Mouse (Mus musculus): ENCODE measurements around the gene Plcb3.

Plcb3 gene

DNA sequence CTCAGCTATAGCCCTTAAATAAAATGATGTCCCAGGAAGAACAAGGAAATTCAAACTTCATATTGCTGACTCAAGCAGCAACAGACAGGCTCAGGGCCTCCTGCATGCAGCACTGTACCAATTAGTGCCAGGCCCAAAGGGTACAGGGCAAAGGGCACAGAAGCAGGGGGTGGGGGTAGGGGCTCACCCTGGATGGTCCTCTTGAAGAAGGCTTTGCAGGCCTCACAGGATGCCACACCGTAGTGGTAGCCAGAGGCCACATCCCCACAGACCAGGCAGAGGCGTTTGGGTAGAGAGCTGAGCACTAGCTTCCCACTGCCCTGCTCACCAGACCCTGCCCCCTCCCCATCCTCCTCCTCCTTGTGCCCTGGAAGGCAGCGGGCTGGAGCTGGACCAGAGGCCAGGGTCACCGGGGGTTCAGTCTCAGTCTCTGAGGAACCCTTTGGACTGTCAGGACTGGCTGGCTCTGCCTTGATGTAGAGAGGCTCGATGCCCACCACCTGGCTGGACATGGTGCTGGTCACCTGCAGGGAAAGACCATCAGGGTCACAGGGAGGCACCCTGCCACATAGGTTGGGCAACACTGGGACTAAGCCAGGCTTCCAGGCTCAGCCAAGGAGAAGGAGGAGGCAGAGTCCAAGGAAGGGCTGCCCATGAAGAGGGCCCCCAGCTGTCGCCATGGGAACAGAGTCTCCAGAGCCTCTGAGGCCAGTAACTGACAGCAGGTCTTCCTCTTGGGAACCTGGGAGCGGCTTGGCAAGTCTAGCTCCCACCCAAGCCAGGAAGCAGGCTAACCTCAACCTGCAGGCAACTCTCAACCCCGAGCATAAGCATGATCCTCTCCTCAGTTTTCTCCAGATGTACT, 56.2 kb downstream of the Plcb3 start:
- DNase-seq, result peak; percentile 85

DNA sequence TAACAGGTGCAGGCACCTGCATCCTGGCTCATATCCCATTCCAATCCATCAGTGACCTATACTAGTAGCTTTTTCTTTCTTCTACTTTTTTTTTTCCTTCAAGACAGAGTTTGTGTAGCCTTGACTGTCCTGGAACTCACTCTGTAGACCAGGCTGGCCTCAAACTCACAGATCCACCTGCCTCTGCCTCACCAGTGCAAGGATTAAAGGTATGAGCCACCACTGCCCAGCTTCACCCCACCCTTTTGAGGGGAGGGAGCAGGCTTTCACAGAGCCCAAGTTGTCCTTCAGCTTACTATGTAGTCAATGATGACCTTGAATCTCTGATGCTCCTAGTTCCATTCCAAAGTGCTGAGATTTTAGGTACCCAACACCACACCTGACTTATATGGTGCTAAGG, 56.8 kb downstream of the Plcb3 start:
- DNase-seq, result no peak

DNA sequence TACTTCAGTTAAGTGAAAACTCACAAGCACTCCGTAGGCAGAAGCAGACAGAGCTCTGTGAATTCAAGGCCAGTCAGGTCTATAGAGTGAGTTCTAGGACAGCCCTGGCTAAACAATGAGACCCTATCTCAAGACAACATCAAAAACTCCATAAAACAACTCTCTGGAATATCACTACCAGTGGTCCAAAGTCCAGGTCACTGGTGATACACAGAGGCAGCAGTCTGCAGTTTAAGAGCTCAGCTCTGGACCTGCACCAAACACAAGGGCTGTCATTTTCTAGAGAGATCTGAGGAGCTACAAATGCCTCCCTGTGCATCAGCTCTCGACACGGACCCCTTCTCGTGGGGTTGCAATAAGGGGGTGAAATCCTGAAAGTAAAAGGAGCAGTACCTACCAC, 57.9 kb downstream of the Plcb3 start:
- DNase-seq, result no peak

DNA sequence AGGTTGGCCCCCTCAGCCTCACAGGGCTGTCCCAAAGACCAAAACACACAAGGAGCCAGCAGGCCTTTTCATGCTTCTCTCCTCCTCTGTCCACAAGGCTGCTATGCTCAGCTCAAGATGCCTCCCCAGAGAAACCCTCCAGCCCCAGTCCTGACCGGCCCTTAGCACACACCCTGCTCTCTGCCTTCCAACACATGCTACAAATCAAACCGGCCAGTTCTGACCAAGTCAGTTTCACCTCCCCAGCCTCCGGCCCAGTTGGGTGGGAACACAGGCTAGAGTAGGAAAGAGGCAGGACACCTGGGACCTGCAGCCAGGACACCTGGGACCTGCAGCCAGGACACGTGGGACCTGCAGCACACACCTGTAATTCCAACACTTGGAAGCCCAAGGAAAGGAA, 59.8 kb downstream of the Plcb3 start:
- DNase-seq, result no peak

DNA sequence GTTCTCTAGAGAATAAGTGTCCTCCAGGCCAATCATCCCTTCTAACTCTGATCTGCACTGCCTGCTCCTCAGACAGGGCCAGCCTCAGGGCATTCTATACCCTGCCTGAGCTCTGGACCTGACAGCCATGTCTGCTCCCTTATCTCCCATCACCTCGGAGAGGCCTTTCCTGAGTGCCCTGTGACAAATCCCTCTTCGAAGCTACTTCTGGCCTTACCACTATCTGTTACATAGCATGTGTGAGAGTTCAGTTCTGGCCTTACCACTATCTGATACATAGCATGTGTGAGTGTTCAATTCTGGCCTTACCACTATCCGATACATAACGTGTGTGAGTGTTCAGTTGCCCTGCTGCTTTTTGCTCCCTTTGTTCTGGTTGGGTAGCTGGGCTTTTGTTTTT, 61.0 kb downstream of the Plcb3 start:
- DNase-seq, result no peak

DNA sequence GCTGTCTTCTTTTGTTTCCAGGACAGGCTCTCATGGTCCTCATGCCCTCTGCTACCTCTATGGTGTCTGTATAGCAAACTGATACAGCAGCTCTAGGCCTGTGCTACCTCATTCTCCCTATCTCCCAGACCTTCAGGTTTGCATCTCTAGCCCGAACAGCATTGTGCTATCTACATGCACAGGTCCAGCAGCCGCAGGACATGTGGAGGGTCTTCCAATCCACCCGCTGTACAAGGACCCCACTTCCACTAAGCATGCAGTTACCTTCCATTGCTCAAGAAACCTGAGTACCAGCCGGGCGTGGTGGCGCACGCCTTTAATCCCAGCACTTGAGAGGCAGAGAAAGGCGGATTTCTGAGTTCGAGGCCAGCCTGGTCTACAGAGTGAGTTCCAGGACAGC, 61.7 kb downstream of the Plcb3 start:
- no peak for DNase-seq

DNA sequence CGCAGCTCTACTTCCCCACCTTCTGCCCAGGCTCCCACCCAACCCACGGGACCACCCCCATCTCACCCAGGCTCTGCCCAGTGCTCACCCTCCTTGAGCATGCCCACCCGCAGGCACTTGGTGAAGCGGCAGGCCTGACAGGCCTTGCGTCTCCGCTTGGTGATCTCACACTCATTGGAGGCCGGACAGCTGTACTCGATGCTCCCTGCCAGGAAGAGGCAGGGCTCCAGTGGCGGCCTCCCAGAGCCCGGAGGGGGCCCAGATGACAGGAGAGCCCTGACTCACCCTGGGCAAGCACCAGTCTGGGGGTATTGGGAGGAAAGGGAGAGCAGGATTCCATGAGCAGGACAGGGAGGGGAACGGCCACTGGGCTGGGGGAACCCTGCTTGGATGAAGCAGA, 62.3 kb downstream of the Plcb3 start:
- no peak for DNase-seq

DNA sequence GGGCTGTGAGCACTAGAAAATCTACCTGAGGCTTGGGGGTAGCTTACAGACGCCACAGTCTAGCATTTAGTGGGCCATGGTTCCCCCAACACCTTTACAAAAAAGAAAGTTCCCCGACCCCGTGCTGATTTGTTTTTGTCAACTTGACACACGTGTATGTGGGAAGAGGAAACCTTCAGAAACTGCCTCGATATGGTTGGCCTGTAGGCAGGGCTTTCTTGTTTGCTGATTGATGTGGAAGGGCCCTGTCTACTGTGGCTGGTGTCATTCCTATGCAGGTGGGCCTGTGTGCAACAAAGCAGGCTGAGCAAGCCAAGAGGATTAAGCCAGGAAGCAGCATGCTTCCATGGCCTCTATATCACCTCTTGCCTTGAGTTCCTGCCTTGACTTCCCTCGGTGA, 63.2 kb downstream of the Plcb3 start:
- DNase-seq, result no peak

DNA sequence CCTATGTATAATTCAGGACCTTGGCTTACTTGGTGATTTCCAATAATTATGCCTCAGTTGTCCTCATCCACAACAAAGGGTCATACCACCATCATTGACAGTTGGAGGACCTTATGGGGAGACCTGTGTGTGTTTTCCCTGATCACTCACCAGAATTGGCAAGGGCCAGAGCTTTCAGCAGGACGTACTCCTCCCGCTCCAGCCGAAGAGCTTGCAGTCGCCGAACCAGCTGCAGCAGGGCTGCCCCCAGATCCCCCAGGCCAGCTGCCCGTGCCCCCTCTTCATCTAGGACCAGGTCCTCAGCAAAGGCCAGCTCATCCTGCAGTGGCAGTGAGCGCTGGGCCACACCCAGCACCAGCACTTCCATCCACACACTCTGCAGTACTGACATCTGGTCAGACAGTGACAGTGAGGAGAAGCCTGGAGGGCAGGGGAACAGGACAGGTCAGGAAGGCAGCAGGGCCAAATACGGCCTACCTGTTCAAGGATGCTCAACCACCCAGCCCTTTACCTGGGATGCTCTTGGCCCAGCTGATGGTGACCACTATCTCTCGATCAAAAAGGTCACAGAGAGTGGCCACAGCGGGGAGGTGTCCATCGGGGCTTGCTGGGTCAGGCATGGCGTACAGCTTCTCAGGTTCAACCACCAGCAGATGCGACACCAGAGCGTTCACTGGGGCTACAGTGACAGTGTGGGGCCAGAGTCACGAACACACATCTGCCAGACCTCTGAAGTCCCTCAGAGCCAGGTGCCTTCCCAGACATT, 63.9 kb downstream of the Plcb3 start:
- no peak for DNase-seq

DNA sequence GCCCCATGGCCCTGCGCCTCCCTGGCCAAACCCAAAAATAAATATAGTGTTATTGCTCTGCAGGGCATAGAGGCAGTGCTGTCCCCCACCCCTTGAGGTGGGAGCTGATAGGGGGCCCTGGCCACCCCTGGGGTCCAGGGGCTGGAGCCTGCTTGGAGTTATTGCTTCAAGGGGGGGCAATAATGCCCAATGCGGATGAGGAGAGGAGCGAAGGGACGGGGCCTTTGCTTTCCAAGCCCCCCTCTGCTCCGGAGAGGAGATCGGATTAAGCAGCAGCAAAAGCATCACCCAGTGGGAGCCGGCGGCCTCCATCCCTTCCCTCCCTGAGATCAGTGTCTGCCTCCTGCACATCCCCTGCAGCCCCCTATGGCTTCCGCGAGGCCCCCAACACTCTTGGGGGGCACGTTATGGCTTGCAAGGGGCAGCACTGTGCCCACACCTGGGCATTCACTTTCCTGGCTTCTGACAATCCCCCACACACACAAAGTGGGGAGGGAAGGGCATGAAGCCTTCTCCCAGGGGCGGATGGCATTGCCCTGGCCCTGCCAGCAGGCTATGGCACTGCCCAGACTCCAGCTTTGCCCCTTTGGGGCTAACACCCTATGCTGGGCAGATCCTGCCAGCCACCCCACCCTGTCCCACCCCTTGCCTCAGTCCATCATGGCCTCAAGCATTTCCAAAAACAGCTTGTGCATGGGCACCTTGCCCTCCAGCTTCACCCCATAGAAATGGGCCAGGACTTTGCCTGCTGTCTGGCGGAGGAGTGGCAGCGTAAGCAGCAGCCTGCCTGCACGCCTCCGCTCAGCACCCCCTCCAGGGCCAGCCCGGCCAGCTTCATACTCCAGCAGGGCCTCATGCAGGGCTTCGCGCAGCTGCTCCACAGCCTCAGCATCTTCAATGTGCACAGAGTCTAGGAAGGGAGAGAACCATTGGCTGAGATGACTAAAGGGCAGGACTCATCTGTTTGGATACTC, 64.9 kb downstream of the Plcb3 start:
- no peak for DNase-seq

DNA sequence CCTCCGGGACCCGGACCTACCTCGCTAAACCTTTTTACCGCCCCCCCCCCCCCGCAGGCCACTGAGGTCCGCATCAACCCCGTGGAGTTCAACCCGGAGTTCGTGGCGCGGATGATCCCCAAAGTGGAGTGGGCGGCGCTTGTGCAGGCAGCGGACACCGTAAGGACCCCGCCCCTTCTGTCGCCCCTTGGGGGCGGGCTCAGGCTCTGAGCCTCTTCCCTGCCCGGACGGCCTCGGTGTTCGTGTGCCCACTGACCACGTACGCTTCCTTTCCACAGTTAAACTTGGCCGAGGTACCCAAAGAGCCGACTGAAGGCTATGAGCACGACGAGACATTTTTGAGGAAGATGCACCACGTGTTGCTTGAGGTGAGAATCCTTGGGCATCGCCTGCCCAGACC, 66.0 kb downstream of the Plcb3 start:
- peak; percentile 75 for DNase-seq

DNA sequence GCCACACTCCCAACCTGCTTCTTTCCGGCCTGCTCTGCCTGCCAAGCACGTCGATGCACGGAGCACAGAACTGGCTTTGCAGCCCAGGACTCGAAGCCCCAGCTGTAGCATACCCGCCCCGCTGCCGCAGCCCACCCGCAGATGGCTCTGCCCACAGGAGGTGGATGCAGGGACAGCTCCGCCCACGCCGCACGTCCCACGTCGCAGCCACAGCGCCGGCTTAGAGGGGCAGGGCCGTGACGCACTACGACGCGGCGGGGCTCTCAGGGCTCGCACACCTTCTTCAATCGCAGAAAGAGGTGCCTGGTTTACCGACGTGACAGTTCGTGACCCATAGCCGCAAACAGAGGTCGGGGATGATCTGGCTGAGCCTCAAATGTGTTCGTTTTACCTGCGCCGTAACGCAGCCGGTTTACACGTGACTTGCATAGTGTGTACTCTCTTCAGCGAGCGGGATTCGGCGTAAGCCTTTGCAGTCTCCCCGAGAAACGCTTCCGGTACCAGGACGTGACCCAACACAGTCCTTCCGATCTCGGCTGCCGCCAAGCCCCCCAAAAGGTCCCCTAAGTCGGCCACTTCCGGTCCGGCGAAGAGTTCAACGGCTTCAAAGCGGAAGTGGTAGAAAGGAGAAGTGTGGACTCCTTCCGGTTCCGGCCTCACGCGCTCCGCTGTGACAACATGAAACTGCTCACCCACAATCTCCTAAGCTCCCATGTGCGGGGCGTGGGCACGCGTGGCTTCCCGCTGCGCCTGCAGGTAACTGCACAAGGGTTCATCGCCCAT, 66.6 kb downstream of the Plcb3 start, which contains the start of the genes Trmt112 and Prdx5:
Gene Trmt112, plus strand, starts transcription at position 192 of the 783 bp plus-strand sequence.
Gene Prdx5, minus strand, starts transcription at position 600 of the 783 bp plus-strand sequence.
- peak; percentile 96 for DNase-seq

DNA sequence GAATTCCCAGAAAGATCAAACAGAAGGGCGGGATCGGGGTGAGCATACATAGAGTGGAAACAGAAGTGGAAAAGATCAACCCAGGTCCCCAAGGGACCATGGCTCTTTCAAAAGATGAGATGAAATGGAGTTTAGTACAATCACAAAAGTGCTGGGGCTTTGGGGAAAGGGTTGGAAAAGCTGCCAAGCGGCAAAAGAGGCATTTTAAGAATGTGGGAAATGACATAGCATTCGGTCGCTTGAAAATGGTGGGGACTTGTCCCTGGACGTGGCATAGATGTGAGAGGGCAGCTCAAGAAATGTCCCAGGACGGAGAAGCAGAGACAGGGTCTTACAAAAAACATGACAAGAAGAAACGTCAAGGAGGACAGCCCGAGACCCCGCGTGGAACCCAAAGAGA, 67.2 kb downstream of the Plcb3 start:
- peak; percentile 32 for DNase-seq

DNA sequence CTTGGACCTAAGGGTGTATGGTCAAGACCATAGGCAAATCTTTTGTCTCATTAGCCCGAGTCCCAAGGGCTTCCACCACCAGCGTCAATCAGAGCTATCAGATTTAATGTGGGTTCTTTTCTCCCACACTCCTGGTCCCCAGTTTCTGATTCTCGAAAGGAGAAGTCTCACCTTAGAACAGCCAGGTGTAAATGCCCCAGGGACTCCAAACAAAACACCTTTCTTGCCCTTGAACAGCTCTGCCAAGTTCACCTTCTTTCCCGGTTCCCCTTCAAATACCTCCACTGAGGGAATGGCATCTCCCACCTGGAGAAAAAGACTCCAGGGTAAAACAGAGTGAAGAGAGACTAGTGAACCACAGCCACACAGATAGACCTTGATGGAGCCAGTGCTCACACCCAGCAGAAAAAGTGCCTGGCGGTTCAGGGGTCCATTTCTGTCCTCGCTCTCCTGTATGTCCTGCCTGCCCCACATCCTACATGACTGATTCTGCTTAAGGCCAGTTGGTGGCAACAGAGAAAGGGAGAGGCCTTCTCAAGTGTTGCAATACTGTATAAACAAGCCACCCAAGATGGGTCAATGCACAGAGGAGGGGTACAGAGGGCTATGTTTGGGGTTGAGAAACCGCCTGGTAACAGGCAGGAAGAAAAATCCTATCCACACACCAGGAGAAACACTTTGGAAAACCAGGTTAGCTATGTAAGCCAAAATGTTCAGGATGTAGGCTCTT, 68.3 kb downstream of the Plcb3 start:
- no peak for DNase-seq

DNA sequence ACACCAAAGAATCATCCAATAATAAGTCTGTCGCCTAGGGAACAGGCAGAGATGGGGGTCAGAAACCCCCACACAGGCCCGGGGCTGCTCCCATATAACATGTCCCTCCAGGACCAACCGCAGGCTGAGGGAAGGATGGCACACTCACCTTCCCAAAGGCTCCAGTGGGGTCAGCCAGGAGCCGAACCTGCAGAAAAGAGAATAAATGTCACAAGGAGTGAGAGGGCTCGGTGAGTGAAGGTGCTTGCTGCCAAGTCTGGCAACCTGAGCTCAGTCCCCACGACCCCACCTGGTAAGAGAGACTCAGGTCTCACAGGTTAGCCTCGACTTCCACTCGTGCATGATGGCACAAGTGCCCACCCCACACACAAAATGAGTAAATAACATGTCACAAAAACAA, 69.2 kb downstream of the Plcb3 start:
- DNase-seq, result no peak

DNA sequence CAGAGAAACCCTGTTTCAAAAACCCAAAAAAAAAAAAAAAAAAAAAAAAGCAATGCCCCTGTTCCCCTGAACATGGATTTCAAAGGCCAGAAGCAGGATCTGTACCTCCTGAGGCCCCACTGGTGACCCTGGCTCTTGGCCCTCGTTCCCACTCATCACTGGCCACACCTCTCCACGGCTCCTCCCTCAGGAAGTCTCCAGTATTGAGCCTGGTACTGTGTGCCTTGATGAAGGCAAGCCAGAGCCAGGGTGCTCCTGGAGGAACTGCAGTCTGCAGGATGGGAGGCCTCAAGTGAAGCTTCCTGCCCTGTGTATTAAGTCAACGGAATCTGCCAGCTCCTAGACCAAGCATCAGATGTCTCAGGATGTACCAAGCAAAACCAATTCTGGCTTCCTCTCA, 70.1 kb downstream of the Plcb3 start:
- no peak for DNase-seq

DNA sequence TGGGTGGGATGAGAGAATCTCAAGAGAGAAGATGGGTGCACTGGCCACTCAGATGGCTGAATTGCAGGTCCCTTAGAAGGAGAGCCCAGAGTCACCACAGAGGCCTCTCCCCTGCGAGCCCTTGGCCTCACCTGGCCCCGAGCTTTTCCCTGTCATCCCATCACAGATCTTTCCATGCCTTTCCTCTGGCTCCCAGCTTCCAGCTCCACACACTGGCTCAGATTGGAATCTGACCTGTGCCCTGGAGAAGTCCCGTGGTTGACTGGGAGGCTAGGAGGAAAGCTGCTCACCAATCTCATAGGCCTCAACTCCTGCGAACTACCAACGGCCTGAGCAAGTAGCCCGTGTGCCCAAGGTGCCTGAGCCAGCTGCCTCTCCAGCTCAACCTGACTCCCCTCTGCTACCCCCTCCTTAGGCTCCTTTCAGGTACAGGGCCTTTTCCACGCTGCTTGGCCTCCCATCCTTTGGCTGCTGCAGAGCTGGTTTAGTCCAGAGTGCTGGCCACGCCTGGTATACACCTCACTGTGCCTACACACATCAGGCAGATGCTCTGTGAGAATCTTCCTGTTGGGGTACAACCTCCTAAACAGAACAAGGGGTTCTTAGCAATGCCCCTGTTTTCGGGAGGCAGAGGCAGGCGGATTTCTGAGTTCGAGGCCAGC, 70.6 kb downstream of the Plcb3 start:
- DNase-seq, result no peak

DNA sequence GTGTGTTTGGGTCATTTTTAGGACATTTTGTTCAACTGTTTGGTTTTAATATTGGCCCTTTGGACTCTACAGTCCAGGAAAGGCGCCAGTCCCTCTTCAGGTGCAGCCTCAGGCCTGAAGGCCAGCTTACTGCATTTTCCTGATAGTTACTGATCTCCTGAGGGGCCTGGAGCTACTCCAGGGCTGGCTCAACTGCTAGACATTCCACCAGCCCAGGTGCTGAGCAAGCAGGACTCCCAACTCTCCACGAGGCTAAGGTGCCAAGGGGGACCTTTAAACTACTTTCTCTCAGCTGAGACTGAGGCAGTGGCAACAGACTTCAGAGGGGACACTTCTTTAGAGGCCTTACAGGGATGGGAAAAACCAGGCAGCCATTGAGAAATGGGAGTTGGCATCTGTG, 71.4 kb downstream of the Plcb3 start:
- DNase-seq, result peak; percentile 85

DNA sequence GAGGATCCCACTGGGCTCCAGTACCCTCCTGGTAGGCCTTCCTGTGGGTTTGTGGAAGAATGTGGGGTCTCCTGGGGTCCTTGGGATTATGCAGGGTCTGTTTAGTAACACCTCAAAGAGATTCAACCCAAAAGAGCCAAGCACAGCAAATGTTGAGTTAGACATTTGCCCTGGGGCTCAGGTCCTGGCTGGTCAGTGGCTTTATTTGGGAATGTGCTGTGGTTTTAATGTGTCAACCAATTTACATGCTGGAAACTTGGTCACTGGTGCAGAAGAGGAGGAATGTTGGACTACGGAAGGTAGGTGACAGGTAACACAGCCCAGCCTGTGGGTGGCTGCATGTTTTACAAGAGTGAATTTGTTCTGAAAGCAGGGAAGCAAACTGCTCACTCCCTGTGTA, 73.2 kb downstream of the Plcb3 start:
- peak; percentile 65 for DNase-seq
